Mouse (Mus musculus): ENCODE results near the gene Zeb2.

GRCm38 (mm10) chr2:45128696-45129095 lies 11.5 kb upstream of the Zeb2 start:
- TF ChIP-seq POLR2A (IDR thresholded peaks at IDR 0.05; ENCODE audit: borderline replicate concordance, extremely low read depth, insufficient read depth, insufficient read length, poor library complexity, severe bottlenecking) (no peak), CTCF (IDR thresholded peaks at IDR 0.05; ENCODE audit: borderline replicate concordance, extremely low read depth, insufficient read depth, insufficient read length) (no peak)
